ENCODE assay signal across 24 mouse cellular contexts in the genomic region with DNA sequence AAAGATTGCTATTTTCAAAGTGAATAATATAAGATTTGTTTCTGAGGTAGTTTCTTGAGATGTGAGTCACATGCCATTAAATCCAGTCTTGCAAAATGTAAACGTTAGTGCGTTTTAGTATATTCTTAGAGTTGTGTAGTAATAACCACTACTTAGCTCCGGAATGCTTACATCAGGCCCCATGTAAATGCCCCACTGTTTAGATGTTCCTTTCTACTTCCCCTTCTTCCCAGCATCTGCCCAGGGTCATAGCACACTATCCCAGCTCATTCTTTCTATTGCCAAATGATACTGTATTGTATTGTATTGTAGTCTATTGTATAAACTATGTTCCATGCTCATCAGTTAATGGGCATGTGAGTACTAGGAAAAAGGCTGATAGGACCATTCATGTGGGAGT. TPM values are rescaled to one million over a fixed set of nuclear protein-coding genes. Genes with fewer than 3 reads are reported as not detected.
"Had no signal": no experiment of that assay in that cellular context is flagged by ENCODE, and none has a peak within 500 bp of the region (broad histone marks: within the 10 kb centered on the region; RNA-seq: fewer than 3 reads in every experiment).

No protein-coding gene starts in this region.

- H3K4me1 ChIP-seq: lung, embryonic 15.5 days; megakaryocyte, embryonic 14.5 days; midbrain, embryonic 13.5 days; midbrain, embryonic 15.5 days; neural tube, embryonic 12.5 days; stomach, embryonic 15.5 days had no signal

- H3K9me3 ChIP-seq: liver, embryonic 15.5 days; lung, embryonic 15.5 days; megakaryocyte, embryonic 14.5 days; midbrain, embryonic 13.5 days; midbrain, embryonic 15.5 days; neural tube, embryonic 12.5 days; stomach, embryonic 15.5 days had no signal

- DNase-seq: liver, postnatal 0 days; lung, adult 2 months; lung, postnatal 14 days; lung, postnatal 36 days; right cerebral cortex, postnatal 14 days; thymus, adult 2 months; thymus, postnatal 25 days; thymus, postnatal 4 days had no signal

- H3K4me2 ChIP-seq: liver, embryonic 15.5 days; lung, embryonic 15.5 days; midbrain, embryonic 11.5 days; midbrain, embryonic 13.5 days; midbrain, embryonic 15.5 days; neural tube, embryonic 12.5 days; stomach, embryonic 15.5 days had no signal

- H3K9ac ChIP-seq: liver, embryonic 15.5 days; liver, postnatal 0 days; lung, embryonic 15.5 days; midbrain, embryonic 13.5 days; midbrain, embryonic 15.5 days; neural tube, embryonic 12.5 days; stomach, embryonic 15.5 days had no signal

- H3K36me3 ChIP-seq: lung, embryonic 15.5 days; midbrain, embryonic 13.5 days; midbrain, embryonic 15.5 days; neural tube, embryonic 12.5 days; stomach, embryonic 15.5 days had no signal

- H3K27me3 ChIP-seq: liver, embryonic 15.5 days; lung, embryonic 15.5 days; megakaryocyte, embryonic 14.5 days; midbrain, embryonic 13.5 days; midbrain, embryonic 15.5 days; neural tube, embryonic 12.5 days; stomach, embryonic 15.5 days had no signal

- ATAC-seq: liver, postnatal 0 days; lung, postnatal 0 days; midbrain, embryonic 13.5 days; midbrain, embryonic 15.5 days had no signal

- H3K4me3 ChIP-seq: liver, embryonic 15.5 days; lung, embryonic 15.5 days; megakaryocyte, embryonic 14.5 days; midbrain, embryonic 13.5 days; midbrain, embryonic 15.5 days; neural tube, embryonic 12.5 days; stomach, embryonic 15.5 days had no signal

- H3K27ac ChIP-seq: liver, embryonic 15.5 days; lung, embryonic 15.5 days; macrophage; midbrain, embryonic 13.5 days; midbrain, embryonic 15.5 days; neural tube, embryonic 12.5 days; stomach, embryonic 15.5 days; stomach, postnatal 0 days had no signal

RNA-seq across cellular contexts. Expression of gene Pon1, which starts 45.1 kb away (rescaled TPM):
- total RNA-seq: monocyte, adult 5-6 weeks; neutrophil, adult 5-6 weeks had no signal
- polyA plus RNA-seq: lung, embryonic 15.5 days; macrophage; midbrain, postnatal 0 days; neural tube, embryonic 12.5 days; neural tube, embryonic 14.5 days; testis, adult 2 months had no signal
